Mouse (Mus musculus): Measurements from ENCODE around the gene Mitd1. TPM values are rescaled to one million over a fixed set of nuclear protein-coding genes. Genes with fewer than 3 reads are reported as not detected.

Mitd1 gene
- polyA plus RNA-seq, 1 experiment from 2014 or later, result 25.4 TPM

DNA sequence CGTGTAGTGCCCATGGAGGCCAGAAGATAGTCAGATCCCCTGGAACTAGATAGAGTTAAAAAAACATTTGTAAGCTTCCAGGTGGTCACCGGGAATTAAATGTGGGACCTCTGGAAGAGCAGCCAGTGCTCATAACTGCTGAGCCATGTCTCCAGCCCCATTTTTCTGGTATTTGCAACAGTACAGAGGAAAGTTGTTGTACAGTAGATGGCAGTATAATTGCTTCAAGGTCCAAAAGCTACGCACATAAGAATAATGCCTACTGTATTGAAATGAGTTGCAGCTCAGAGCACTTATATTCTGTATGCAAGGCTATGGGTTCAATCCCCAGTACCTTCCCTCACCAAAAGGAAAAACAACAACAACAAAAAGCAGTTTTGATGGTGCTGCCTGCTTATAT lies 1.2 kb upstream of the Mitd1 start:
- H3K27ac ChIP-seq, result no peak overlapping the region
- peak overlapping the region; percentile 24; the same call in 1 of the 2 replicates for H3K9ac ChIP-seq
- no peaks in the 10 kb centered on the region for H3K27me3 ChIP-seq
- H3K9me3 ChIP-seq, result no peaks in the 10 kb centered on the region
- no peak for ATAC-seq (ENCODE audit: insufficient number of reproducible peaks, insufficient read depth, low FRiP score, low TSS enrichment)
- H3K36me3 ChIP-seq, result peaks cover 26% of the 10 kb centered on the region
- peak overlapping the region; percentile 72 for H3K4me2 ChIP-seq (replicated peaks)
- peak overlapping the region; percentile 73 for H3K4me3 ChIP-seq
- H3K4me1 ChIP-seq, result peaks cover 17% of the 10 kb centered on the region
- WGBS, result 64% methylated on average over 3 of the region's 3 CpGs

DNA sequence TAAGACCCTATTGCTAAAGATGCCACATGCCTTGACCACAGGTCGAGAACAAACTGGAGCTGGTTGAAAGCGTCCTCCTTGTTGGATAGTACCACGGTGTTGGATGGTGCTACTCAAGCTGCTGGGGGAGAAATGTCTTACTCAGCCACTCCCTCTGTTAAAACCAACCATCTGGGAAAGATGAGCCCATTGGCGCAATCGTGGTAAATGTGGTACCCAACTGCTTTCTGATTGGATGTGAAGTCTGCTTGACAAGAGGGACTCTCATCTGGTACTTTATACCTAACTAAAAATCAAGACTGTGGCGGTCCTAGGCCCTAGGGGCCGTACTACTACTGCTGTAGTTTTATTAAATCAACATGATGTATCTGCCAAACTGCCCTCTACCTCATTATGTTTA lies 1.0 kb downstream of the Mitd1 start:
- Histone ChIP-seq H3K4me1 (peaks cover 17% of the 10 kb centered on the region), H3K4me2 (replicated peaks) (peak overlapping the region; percentile 72), H3K27ac (no peak overlapping the region), H3K9ac (peak overlapping the region; percentile 72), H3K36me3 (peaks cover 9% of the 10 kb centered on the region), H3K4me3 (peak overlapping the region; percentile 73), H3K27me3 (no peaks in the 10 kb centered on the region), H3K9me3 (no peaks in the 10 kb centered on the region)
- WGBS, result 80% methylated on average over 7 of the region's 7 CpGs
- no peak for ATAC-seq (ENCODE audit: insufficient number of reproducible peaks, insufficient read depth, low FRiP score, low TSS enrichment)

DNA sequence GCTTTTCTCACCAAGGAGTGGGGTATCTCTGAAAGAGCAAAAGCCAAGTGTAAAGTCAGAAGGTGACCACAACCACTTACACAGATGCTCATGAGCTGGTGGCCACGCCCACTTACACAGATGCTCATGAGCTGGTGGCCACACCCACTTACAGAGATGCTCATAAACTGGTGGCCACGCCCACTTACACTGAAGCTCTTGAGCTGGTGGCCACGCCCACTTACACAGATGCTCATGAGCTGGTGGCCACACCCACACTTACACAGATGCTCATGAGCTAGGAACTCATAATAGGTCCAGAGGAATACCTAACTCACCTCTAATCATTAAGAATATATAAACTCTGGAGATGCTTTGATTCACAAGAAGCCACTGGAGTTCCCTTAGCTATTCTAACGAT lies 5.8 kb downstream of the Mitd1 start:
- WGBS, result 77% methylated on average over 4 of the region's 4 CpGs
- Histone ChIP-seq H3K4me1 (peaks cover 6% of the 10 kb centered on the region), H3K4me2 (replicated peaks) (no peak overlapping the region), H3K27me3 (no peaks in the 10 kb centered on the region), H3K9ac (no peak overlapping the region), H3K36me3 (peaks cover 26% of the 10 kb centered on the region), H3K9me3 (no peaks in the 10 kb centered on the region), H3K27ac (no peak overlapping the region), H3K4me3 (no peak overlapping the region)
- ATAC-seq (ENCODE audit: insufficient number of reproducible peaks, insufficient read depth, low FRiP score, low TSS enrichment), result no peak

DNA sequence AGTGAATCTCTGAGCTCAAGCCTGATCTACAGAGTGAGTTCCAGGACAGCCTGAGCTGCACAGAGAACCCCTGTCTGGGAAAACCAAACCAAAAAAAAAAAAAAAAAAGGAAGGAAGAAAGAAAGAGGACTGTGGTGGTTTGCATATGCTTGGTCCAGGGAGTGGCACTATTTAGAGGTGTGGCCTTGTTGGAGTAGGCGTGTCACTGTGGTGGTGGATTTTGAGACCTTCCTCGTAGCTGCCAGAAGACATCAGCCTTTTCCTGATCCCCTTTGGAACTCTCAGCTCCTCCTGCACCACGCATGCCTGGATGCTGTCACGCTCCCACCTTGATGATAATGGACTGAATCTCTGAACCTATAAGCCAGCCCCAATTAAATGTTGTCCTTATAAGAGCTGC lies 6.8 kb downstream of the Mitd1 start:
- peaks cover 34% of the 10 kb centered on the region for H3K36me3 ChIP-seq
- H3K27me3 ChIP-seq, result no peaks in the 10 kb centered on the region
- no peaks in the 10 kb centered on the region for H3K9me3 ChIP-seq
- 80% methylated on average over 4 of the region's 4 CpGs for WGBS
- no peaks in the 10 kb centered on the region for H3K4me1 ChIP-seq
- no peak overlapping the region for H3K4me3 ChIP-seq
- H3K27ac ChIP-seq, result no peak overlapping the region
- ATAC-seq (ENCODE audit: insufficient number of reproducible peaks, insufficient read depth, low FRiP score, low TSS enrichment), result no peak
- no peak overlapping the region for H3K4me2 ChIP-seq (replicated peaks)
- no peak overlapping the region for H3K9ac ChIP-seq

DNA sequence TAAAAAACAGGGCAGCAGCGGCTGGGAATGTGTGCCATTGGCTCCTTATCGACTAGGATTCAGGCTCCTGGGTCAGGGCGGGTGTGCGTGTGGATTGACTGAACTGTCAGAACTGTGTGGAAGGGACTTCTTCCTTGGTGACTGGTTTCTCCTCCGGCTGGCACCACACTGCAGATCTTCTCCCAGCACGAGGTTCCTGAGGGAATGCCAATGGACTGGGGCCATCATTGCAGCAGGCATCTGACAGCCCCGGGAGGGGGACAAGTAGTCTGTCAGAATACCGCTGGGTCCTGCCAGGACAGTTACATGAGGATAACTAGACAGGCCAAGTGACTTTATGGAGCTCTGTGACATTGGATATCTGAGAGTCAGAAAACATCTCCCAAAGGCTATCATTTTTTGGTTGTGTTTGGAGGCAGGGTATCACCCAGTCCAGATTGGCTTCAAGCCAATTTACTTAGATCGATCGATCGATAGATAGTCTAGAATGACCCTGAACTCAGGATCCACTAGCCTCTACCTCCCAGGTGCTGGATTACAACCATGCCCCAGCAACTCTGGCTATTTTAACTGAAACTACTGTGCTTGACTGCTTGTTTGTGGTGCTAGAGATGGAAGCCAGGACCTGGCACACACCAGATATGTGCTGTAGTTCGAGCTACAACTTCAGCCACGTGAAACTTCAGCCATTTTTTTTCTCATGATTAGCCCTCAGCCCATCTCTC lies 12.3 kb downstream of the Mitd1 start:
- peaks cover 59% of the 10 kb centered on the region for H3K36me3 ChIP-seq
- H3K4me2 ChIP-seq (replicated peaks), result no peak overlapping the region
- no peaks in the 10 kb centered on the region for H3K27me3 ChIP-seq
- no peak overlapping the region for H3K27ac ChIP-seq
- no peak overlapping the region for H3K4me3 ChIP-seq
- H3K9ac ChIP-seq, result no peak overlapping the region
- peaks cover 10% of the 10 kb centered on the region for H3K9me3 ChIP-seq
- no peaks in the 10 kb centered on the region for H3K4me1 ChIP-seq
- WGBS, result 90% methylated on average over 13 of the region's 13 CpGs
- no peak for ATAC-seq (ENCODE audit: insufficient number of reproducible peaks, insufficient read depth, low FRiP score, low TSS enrichment)

DNA sequence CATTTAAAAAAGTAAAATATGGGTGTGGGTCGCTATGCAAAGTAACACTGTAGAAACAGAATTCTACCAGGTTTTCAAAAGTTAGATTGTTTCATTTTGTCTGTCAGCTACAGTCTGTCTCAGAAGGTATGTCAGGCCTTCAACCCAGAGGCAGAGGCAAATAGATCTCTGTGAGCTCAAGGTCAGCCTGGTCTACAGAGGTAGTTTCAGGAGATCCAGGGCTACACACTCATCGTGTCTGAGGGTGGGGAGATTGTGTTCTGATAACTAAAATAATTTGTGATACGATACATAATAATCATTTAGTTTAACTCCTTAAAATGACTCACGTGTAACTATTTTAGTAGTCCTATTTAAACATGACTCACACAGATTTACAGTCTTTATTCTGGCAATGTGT lies 17.1 kb downstream of the Mitd1 start:
- Histone ChIP-seq H3K9me3 (peaks cover 10% of the 10 kb centered on the region), H3K4me3 (no peak overlapping the region), H3K27me3 (no peaks in the 10 kb centered on the region), H3K4me1 (no peaks in the 10 kb centered on the region), H3K27ac (no peak overlapping the region), H3K4me2 (replicated peaks) (peak overlapping the region; percentile 52), H3K9ac (no peak overlapping the region), H3K36me3 (peaks cover 33% of the 10 kb centered on the region)
- WGBS, result 91% methylated on average over 4 of the region's 4 CpGs
- no peak for ATAC-seq (ENCODE audit: insufficient number of reproducible peaks, insufficient read depth, low FRiP score, low TSS enrichment)

DNA sequence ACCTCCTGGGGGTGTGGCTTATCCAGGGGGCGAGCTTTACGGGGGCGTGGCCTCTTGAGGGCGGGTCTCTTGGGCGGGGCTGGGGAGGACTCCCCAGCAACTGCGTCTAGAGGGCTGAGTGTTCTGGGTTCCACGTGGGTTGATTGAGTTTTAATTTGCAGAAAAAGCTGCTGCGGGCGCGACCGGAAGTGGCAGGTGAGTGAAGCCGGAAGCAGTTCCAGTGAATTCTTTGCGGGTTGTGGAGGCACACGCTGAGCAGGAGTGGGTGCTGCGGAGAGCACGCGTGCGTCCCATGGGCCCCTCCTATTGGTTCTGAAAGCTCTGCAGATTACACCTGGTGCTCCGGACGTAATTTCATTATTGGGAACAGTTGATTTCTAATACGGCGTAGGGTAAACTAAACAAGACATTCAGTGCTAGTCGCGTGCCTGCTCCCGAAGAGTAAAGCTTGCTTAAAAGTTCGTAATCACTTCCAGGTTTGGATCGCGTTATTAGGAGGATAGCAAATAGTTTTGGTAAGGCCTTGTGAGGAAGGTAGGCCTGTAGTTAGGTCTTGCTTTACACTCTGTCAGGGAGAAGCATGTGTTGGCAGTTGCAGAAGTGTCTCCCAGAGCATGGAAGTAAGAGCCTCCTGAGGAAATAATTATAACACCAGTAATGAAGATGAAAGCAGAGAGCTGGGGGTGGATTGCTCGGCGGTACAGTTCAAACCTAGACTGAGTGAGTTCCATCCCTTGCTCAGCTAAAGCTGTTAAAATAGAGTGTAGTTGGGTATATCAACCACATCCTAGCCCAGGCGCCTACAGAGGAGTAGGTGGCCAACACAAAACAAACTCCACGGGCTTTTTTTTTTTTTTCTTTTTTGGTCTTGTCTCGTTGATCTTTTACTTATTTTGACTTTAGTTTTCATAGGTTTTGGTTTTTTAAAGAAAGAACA lies 17.8 kb downstream of the Mitd1 start:
- Histone ChIP-seq H3K4me1 (no peaks in the 10 kb centered on the region), H3K9ac (peak overlapping the region; percentile 41; the same call in 1 of the 2 replicates), H3K27ac (peak overlapping the region; percentile 63; the same call in 1 of the 2 replicates), H3K36me3 (peaks cover 25% of the 10 kb centered on the region), H3K9me3 (peaks cover 10% of the 10 kb centered on the region), H3K4me2 (replicated peaks) (peak overlapping the region; percentile 52), H3K27me3 (no peaks in the 10 kb centered on the region), H3K4me3 (peak overlapping the region; percentile 47)
- 6% methylated on average over 33 of the region's 33 CpGs for WGBS
- ATAC-seq (ENCODE audit: insufficient number of reproducible peaks, insufficient read depth, low FRiP score, low TSS enrichment), result peak; percentile 77

DNA sequence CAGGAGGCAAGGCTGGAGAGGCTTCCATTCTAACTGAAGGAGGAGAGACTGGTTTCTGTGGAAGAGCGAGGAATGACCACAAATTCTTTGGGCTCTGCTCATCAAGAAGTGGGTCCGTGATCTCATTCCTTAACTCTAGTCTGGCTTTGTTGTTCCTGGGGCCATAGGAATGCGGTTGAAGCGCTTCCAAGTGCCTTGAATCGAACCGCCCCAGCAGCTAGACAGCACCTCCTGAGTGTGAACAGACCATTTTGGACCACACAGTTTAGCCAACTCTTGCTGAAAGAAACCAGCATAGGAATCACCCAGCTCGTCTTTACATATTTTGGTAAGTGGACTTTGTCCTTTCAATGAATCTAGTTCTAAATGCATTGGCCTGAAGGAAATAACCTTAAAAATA lies 18.5 kb downstream of the Mitd1 start, which contains the start of gene Lipt1:
TSS of gene Lipt1 (plus strand) at position 35 of the 400 bp plus-strand sequence.
- H3K27ac ChIP-seq, result peak within 1 kb of the TSS; percentile 63
- no peaks in the 10 kb centered on the region for H3K27me3 ChIP-seq
- H3K9ac ChIP-seq, result peak within 1 kb of the TSS; percentile 41; the same call in 1 of the 2 replicates
- H3K4me1 ChIP-seq, result no peaks in the 10 kb centered on the region
- H3K9me3 ChIP-seq, result peaks cover 10% of the 10 kb centered on the region
- peaks cover 18% of the 10 kb centered on the region for H3K36me3 ChIP-seq
- no peak for ATAC-seq (ENCODE audit: insufficient number of reproducible peaks, insufficient read depth, low FRiP score, low TSS enrichment)
- H3K4me2 ChIP-seq (replicated peaks), result peak within 1 kb of the TSS; percentile 52
- WGBS, result 10% methylated on average over 7 of the region's 7 CpGs
- peak within 1 kb of the TSS; percentile 47 for H3K4me3 ChIP-seq

DNA sequence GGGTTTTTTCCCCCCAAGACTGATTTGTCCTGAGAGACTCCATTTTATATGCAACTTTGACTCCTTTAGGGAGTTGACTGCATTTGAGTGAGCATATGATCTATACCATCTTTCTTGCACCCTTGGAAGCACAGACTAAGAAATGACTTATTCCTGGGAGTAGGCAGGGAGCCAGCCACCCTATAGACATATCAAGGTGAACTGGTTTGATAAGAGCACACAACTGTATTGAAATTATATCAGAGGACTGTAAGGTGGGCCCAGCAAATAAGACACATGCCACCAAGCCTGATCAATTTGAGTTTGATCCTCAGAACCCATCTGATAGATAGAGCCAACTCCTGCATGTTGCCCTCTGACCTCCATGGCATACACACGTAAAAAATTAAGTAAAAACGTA lies 20.8 kb downstream of the Mitd1 start:
- H3K36me3 ChIP-seq, result no peaks in the 10 kb centered on the region
- no peak for ATAC-seq (ENCODE audit: insufficient number of reproducible peaks, insufficient read depth, low FRiP score, low TSS enrichment)
- no peak overlapping the region for H3K9ac ChIP-seq
- peaks cover 5% of the 10 kb centered on the region; the same call in 1 of the 2 replicates for H3K4me1 ChIP-seq
- H3K4me2 ChIP-seq (replicated peaks), result no peak overlapping the region
- no peaks in the 10 kb centered on the region for H3K9me3 ChIP-seq
- no peak overlapping the region for H3K27ac ChIP-seq
- H3K27me3 ChIP-seq, result no peaks in the 10 kb centered on the region
- no peak overlapping the region for H3K4me3 ChIP-seq
- 41% methylated on average over 2 of the region's 2 CpGs for WGBS

DNA sequence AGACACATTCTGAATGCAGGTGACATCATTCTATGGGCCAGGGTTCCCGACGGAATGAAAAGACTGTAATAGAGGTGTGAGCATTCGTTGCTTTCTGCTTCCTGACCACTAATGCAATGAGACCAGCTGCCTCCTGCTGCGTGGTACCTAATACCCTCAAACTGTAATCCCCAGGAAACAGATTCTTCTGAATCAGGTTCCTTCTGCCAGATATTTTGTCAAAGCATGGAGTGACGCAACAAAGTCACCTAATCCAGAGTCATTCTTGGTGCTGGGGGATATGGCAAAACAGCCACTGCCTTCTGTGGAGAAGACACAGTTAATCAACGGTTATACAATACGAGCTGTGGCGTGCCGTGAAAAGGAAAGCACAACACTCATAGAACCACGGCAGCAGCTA lies 21.6 kb downstream of the Mitd1 start:
- no peaks in the 10 kb centered on the region for H3K9me3 ChIP-seq

DNA sequence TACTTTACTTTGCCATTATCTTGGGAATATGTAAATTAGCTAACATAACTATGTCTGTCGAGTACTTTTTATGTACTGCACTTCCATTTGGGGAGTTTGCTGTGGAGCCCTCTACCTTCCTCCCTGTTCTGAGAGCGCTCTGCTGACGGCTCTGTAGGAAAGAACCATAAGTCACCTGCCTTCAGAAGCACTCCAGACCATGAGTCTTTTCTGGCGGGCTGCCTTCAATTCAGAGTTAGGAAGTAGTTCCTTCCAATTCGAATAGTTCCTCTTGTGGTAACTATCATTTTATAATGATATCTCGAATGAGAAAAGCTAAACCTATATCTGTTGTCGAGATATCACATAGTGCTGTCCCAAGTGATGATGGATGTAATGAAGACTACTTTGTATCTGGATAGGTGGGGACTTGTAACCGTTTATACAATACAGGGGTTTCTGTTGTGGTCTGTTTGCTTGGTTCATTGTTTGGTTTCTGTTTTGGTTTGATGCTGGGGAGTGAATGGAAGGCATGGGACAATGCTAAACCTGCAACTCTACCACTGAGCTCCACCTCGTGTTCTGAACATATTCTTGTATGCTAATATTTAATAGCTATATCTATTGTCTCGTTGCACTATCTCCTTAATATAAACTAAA lies 22.4 kb downstream of the Mitd1 start:
- Histone ChIP-seq H3K27ac (no peak overlapping the region), H3K4me1 (peaks cover 5% of the 10 kb centered on the region; the same call in 1 of the 2 replicates), H3K27me3 (no peaks in the 10 kb centered on the region), H3K9me3 (no peaks in the 10 kb centered on the region), H3K4me3 (no peak overlapping the region), H3K4me2 (replicated peaks) (no peak overlapping the region), H3K9ac (no peak overlapping the region), H3K36me3 (no peaks in the 10 kb centered on the region)
- 72% methylated on average over 10 of the region's 10 CpGs for WGBS
- ATAC-seq (ENCODE audit: insufficient number of reproducible peaks, insufficient read depth, low FRiP score, low TSS enrichment), result no peak

More for the DNA sequence above, 21.6 kb downstream of the Mitd1 start:
- Histone ChIP-seq H3K36me3 (no peaks in the 10 kb centered on the region), H3K4me3 (no peak overlapping the region), H3K9ac (no peak overlapping the region), H3K27me3 (no peaks in the 10 kb centered on the region), H3K4me1 (peaks cover 5% of the 10 kb centered on the region; the same call in 1 of the 2 replicates), H3K4me2 (replicated peaks) (no peak overlapping the region), H3K27ac (no peak overlapping the region)
- WGBS, result 64% methylated on average over 10 of the region's 10 CpGs
- ATAC-seq (ENCODE audit: insufficient number of reproducible peaks, insufficient read depth, low FRiP score, low TSS enrichment), result no peak
